Mouse (Mus musculus): ENCODE measurements around the gene C1qtnf4.

- no peak for TF ChIP-seq CTCF (IDR thresholded peaks at IDR 0.05; ENCODE audit: low read depth)
- no peak for TF ChIP-seq EP300 (IDR thresholded peaks at IDR 0.05; ENCODE audit: low read depth)
These were observed 42.0 kb upstream of the C1qtnf4 start for GRCm38 (mm10) chr2:90843666-90844065.
